Mouse (Mus musculus) granulocyte monocyte progenitor cell, adult 5-6 weeks (primary cell): Measurements from ENCODE around the gene Cbx7. TPM values are rescaled to one million over a fixed set of nuclear protein-coding genes. Genes with fewer than 3 reads are reported as not detected.
A peak's percentile ranks its signal among the peaks of the same experiment; 100 is the strongest.
"Not testable (repeated sequence)": the region's sequence is repeated elsewhere in the genome, so short reads cannot be mapped to it uniquely, and the experiment has no call there.

Experiments
- ATAC-seq: replicated peaks from 2 replicates; pipeline ENCODE4 v1.8.0; 2016; ENCODE audit warnings: mild to moderate bottlenecking, moderate TSS enrichment, inconsistent platforms; ENCODE audit not compliant: poor library complexity, severe bottlenecking
- total RNA-seq, 2 experiments: library from RNA; stranded (forward) in 1 of 2; stranded (reverse) in 1 of 2; fragments of 200-712, 200-1000 nt in 1 of 2; fragments of >200 nt in 1 of 2; fragmentation: Nextera tagmentation in 1 of 2; gene quantifications; 2 replicates each; pipeline ENCODE4 v1.2.3; 2014 to 2017

The Cbx7 gene
- total RNA-seq, 2 experiments from 2014 or later = 0.26 to 3.7 TPM

DNA sequence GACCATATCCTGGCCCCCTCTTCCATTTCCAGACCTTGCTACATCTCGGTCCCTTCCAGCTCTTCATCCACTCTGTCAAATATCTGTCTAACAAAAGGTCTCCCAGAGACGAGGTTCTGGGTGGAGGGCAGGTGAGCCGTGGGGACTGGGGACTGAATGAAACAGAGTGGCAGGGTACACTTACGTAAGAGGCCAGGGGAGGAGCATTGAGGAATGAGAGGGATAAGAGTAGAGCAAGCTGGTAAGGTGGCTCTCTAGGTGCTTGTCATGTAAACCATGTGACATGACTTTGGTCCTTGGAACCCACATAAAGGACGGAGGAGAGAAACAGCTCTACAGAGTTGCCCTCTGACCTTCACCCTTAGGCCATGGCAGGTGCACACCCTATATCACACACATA lies 71.9 kb downstream of the Cbx7 start:
- ATAC-seq = no peak

DNA sequence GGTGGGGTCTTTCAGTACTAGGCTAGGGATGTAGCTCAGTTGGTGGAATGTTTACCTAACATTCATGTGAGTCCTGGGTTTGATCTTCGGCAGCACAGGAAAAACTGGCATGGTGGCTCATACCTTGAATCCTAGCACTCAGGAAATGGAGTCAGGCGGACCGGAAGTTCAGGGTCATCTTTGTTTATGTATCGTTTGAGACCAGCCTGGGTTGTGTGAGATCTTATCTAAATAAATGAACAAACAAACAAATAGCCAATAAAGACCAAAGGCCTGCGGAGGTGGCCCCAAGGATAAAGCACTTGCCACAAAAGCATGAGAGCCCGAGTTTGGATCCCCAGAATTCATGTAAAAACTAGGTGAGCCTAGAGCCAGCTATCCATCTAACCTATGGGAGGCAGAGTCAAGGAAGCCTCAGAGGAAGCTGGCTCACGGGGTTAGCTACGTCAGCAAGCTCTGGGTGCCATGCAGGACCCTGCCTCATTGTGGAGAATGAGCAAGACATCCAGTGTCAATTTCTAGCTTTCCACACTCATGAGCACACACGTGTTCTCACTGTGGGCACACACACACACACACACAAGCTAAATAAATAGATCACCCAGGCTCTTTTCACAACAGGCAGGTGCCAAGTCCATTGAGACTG lies 74.7 kb downstream of the Cbx7 start:
- ATAC-seq = no peak

GRCm38 (mm10) chr15:79895221-79896079 lies 75.5 kb downstream of the Cbx7 start:
- not testable (repeated sequence) for ATAC-seq

GRCm38 (mm10) chr15:79894343-79894742 lies 76.6 kb downstream of the Cbx7 start:
- no peak for ATAC-seq

DNA sequence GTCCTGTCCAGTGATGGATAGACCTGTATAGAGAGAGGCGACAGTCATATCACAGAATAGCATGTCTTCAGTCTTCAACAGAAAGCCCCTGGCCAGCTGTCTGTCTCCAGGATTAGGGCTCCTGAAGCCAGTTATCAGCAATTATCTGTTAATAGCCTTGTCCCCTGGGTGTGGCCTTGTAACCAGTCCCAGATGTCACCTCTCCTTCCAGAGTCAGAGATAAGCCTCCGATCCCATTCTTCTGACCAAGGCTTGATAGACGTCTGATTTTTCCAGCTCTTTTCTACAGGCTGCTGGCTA lies 77.1 kb downstream of the Cbx7 start:
- no peak for ATAC-seq

GRCm38 (mm10) chr15:79892995-79893823 lies 77.7 kb downstream of the Cbx7 start:
- no peak for ATAC-seq

DNA sequence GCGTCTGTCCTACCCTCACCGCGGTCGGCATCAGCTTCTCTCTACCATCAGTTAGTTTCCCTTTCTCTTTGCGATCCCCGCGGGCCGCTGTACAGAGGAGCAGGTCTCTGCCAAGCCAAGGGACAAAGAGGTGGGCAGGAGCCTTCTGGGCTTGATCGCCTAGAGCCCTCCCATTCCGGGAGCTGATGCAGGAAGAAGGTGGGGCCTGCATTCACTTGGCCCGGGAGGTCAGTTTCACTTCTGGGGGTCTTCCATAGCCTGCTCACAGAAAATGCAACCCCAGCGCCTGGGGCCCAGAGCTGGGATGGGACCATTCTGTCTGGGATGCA lies 78.7 kb downstream of the Cbx7 start:
- peak; percentile 91 for ATAC-seq

DNA sequence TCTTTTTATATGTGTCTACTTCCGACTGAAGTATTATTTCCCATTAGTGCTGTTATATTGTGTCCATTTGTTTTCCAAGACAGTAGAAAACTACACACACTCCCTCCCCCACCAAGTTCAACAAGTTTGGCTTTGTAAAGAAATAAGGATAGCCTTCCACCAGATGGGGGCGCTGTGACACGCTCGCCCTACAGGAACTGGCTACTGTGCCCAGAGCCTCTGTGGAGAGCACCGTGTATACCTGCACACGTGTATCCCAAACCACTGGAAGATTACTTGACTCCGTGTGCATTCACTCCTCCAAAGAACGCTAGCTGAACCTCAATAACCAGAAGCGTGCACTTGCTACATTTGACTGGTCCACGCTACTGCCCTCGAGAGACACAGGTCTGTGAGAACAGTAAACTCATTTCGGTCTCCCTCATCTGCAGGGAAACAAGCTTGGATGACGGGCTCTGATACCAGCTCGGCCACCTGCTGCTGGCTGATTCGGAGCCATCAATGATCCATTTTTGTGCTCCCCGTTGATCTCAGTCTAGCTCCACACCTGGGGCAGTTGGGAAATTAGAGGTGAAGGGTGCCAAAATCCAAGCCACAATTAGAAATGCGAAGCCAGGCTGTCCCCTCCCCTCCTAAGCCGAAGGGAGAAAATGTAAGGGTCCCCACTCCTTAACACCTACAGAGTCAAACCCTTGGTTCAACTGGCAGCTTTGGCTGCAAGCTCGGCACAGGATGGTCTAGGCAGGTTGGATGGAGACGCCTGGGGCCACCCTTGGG lies 79.3 kb downstream of the Cbx7 start, which contains the start of gene Apobec3:
Apobec3 (plus strand) TSS at position 224 of the 777 bp plus-strand sequence.
- peak; percentile 55 for ATAC-seq

GRCm38 (mm10) chr15:79884820-79885219 lies 86.1 kb downstream of the Cbx7 start:
- no peak for ATAC-seq

- peak; percentile 96 for ATAC-seq
Observed at GRCm38 (mm10) chr15:79883352-79883822, 87.5 kb downstream of the Cbx7 start.

- no peak for ATAC-seq
Observed at GRCm38 (mm10) chr15:79882623-79883267, 88.2 kb downstream of the Cbx7 start.

- ATAC-seq = no peak
Observed at GRCm38 (mm10) chr15:79880477-79880876, 90.4 kb downstream of the Cbx7 start.

DNA sequence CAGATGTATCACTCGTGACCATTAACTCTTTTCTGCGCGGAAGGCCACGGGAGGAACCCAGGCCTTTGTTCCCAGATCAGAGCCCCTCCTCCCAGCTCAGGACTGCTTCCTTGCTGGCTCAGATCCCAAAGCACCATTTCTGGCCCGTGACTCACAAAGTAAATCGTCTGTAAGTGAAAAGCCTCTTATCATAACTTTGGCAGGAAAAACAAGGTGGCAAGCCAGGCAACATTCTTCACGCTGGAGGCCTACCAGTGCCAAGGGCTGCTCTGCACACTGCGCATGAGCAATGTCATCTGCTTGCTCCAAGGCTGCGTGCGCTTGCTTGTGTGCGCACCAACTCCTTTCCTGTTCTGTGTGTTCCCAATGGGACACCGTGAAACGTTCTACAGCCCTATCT lies 91.6 kb downstream of the Cbx7 start:
- no peak for ATAC-seq

- no peak for ATAC-seq
Observed at GRCm38 (mm10) chr15:79878725-79879136, 92.2 kb downstream of the Cbx7 start.

- no peak for ATAC-seq
Observed at GRCm38 (mm10) chr15:79875261-79875995, 95.5 kb downstream of the Cbx7 start.

GRCm38 (mm10) chr15:79873995-79874394 lies 96.9 kb downstream of the Cbx7 start:
- ATAC-seq = no peak

GRCm38 (mm10) chr15:79873545-79873944 lies 97.4 kb downstream of the Cbx7 start:
- ATAC-seq = no peak

DNA sequence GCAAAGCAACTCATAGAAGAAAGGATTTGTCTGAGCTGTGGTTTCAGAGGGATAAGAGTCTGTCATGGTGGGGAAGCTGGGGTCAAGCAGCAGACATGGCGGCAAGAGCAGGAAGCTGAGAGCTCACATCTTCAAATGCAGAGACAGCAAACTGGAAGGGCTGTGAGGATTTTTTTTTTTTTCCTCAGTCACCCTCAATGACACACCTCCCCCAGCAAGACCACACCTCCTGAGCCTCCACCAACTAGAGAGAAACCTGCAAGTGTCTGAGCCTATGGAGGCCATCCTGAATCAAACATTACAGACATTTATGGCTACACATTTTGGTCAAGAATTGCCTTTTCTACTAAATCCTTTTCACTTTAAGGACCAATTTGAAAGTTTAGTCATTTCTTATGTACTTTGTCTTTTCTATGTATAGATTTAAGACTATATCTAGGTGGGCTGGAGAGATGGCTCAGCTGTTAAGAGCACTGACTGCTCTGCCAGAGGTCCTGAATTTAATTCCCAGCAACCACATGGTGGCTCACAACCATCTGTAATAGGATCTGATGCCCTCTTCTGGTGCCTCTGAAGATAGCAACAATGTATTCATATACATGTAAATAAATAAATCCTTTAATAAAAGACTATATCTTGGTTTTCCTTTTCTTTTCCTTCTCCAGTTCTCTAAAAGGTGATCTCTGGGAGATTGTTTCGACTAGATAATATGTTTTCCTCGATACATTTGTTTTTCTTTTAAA lies 103.5 kb downstream of the Cbx7 start:
- no peak for ATAC-seq
